Mouse (Mus musculus): ENCODE measurements around the gene Gad2. TPM values are rescaled to one million over a fixed set of nuclear protein-coding genes. Genes with fewer than 3 reads are reported as not detected.

Gad2 gene
- polyA plus RNA-seq, 1 experiment from 2014 or later: 3.6 TPM

DNA sequence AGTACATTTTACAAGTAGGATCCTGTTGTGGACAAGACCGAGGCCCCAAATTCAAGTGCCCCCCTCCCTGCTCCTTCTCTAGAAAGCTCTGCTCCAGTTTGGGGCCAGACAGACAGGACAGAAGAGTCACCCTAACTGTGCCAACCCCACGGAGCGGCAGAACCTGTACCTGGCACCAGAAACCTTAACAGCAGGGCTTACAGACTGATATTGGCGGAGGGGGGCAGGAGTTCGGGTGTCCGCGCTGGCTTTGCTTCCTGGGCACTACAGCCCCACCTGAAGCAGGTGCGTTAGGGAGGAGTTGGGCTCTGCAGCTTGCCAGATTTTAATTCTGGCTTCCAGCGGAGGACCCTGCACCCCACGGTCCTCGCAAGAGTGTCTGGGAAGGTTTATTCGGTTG, 2.6 kb upstream of the Gad2 start:
- DNase-seq (ENCODE audit: low spot score) (no peak), ATAC-seq (replicated peaks; ENCODE audit: insufficient number of reproducible peaks, low FRiP score, low TSS enrichment, low read depth) (no peak)
- no peaks in the 10 kb centered on the region for H3K9me3 ChIP-seq (replicated peaks; ENCODE audit: control insufficient read depth, low read length)
- H3K9ac ChIP-seq (replicated peaks; ENCODE audit: low read length): no peak overlapping the region
- H3K4me3 ChIP-seq (ENCODE audit: low read depth, low read length): no peak overlapping the region
- H3K4me1 ChIP-seq (ENCODE audit: control insufficient read depth, insufficient read depth, low read length): peaks cover 2% of the 10 kb centered on the region
- peaks cover 53% of the 10 kb centered on the region for H3K27me3 ChIP-seq (ENCODE audit: control insufficient read depth, insufficient read depth, low read length)
- no peaks in the 10 kb centered on the region for H3K36me3 ChIP-seq (replicated peaks; ENCODE audit: control insufficient read depth, insufficient read depth, low read depth, low read length)
- H3K27ac ChIP-seq (replicated peaks; ENCODE audit: low read depth, low read length): no peak overlapping the region
- no peak overlapping the region for H3K4me2 ChIP-seq (ENCODE audit: low read depth, low read length)
- WGBS: 1% methylated on average over 12 of the region's 12 CpGs

DNA sequence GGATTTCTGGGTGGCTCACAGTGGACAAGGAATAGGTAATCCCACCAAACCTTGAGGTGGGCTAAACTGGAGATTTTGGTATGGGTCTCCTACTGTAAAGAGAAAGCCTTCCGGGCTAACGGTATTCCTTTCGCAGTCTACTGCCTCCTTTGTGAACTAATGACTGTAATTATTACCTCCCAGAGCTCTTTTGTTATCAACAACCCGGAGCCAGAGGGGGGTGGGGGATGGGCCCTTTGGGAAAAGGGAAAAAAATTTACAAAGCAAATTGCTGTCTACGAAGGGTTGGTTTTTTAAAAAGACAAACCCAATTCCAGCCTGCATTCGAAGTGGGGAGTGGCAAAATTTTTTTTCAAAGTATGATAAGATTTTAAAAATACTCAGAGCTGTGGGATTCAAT, 2.0 kb upstream of the Gad2 start:
- 2% methylated on average over 6 of the region's 6 CpGs for WGBS
- H3K9ac ChIP-seq (replicated peaks; ENCODE audit: low read length): no peak overlapping the region
- no peaks in the 10 kb centered on the region for H3K9me3 ChIP-seq (replicated peaks; ENCODE audit: control insufficient read depth, low read length)
- H3K36me3 ChIP-seq (replicated peaks; ENCODE audit: control insufficient read depth, insufficient read depth, low read depth, low read length): no peaks in the 10 kb centered on the region
- peaks cover 2% of the 10 kb centered on the region for H3K4me1 ChIP-seq (ENCODE audit: control insufficient read depth, insufficient read depth, low read length)
- DNase-seq (ENCODE audit: low spot score) (peak; percentile 26), ATAC-seq (replicated peaks; ENCODE audit: insufficient number of reproducible peaks, low FRiP score, low TSS enrichment, low read depth) (no peak)
- no peak overlapping the region for H3K4me3 ChIP-seq (ENCODE audit: low read depth, low read length)
- H3K4me2 ChIP-seq (ENCODE audit: low read depth, low read length): no peak overlapping the region
- no peak overlapping the region for H3K27ac ChIP-seq (replicated peaks; ENCODE audit: low read depth, low read length)
- H3K27me3 ChIP-seq (ENCODE audit: control insufficient read depth, insufficient read depth, low read length): peaks cover 53% of the 10 kb centered on the region

DNA sequence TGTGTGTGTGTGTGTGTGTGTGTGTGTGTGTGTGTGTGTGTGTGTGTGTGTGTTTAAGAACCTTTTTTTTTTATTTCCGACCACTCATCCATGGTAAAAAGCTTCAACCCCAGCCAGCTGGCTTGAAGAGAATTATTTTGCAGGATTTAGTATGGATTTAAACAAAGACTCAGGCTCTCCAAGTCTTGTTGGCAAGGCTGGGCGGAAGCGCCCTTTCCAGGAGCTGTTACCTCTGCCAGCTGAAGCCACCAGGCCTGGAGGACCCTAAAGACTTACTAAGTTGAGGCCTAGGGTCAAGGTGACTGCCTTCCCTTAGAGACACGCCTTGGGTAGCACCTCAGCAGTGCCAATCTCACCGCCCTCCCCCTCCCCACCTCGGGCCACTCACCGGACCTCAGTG, 1.5 kb upstream of the Gad2 start:
- no peak for ATAC-seq (replicated peaks; ENCODE audit: insufficient number of reproducible peaks, low FRiP score, low TSS enrichment, low read depth)
- DNase-seq (ENCODE audit: low spot score): no peak
- 3% methylated on average over 7 of the region's 7 CpGs for WGBS
- no peak overlapping the region for H3K9ac ChIP-seq (replicated peaks; ENCODE audit: low read length)
- H3K27ac ChIP-seq (replicated peaks; ENCODE audit: low read depth, low read length): no peak overlapping the region
- H3K9me3 ChIP-seq (replicated peaks; ENCODE audit: control insufficient read depth, low read length): no peaks in the 10 kb centered on the region
- H3K27me3 ChIP-seq (ENCODE audit: control insufficient read depth, insufficient read depth, low read length): peaks cover 54% of the 10 kb centered on the region
- H3K4me1 ChIP-seq (ENCODE audit: control insufficient read depth, insufficient read depth, low read length): peaks cover 2% of the 10 kb centered on the region
- H3K4me3 ChIP-seq (ENCODE audit: low read depth, low read length): no peak overlapping the region
- no peaks in the 10 kb centered on the region for H3K36me3 ChIP-seq (replicated peaks; ENCODE audit: control insufficient read depth, insufficient read depth, low read depth, low read length)
- no peak overlapping the region for H3K4me2 ChIP-seq (ENCODE audit: low read depth, low read length)

DNA sequence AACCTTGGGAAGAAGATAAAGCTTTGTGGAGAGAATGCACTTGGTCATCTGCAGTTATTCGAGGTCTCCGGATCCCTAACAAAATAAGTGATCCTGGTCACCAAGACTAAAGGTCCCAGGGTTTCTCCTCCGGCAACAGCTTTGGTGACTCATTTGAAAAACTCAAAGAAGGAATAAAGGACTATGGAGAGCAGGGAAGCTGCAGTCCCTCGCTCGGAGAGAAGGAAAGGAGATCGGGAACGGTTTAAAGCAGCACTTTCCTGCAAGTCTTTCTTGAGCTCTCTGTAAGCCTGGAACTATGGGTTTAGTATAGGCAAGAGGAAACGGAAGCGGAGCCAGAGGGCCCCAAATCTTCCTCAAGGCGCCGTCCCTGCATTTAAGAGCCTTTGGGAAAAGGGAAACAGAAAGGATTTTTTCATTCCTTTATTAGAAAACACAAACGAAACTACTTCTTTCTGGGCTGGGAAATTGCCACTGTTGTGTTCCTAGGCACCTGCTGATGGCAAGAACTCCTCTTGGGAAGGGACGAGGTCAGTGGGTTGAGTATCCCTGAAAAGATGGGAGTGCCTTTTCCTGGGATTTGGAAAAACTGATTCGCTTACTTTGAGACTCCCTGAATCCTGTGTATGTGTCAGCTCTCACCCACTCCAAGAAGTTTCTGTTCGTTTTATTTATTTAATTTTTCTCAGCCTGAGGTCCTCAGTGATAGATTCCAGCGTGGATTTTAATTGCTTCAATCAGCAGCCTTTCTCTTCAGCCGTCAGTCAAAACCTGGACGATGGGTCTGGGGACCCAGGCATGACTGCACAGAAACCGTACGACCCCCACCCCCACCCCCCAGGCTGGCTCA, 802 bp upstream of the Gad2 start:
- H3K4me1 ChIP-seq (ENCODE audit: control insufficient read depth, insufficient read depth, low read length): peaks cover 2% of the 10 kb centered on the region
- DNase-seq (ENCODE audit: low spot score) (no peak), ATAC-seq (replicated peaks; ENCODE audit: insufficient number of reproducible peaks, low FRiP score, low TSS enrichment, low read depth) (no peak)
- H3K4me3 ChIP-seq (ENCODE audit: low read depth, low read length): no peak overlapping the region
- H3K27me3 ChIP-seq (ENCODE audit: control insufficient read depth, insufficient read depth, low read length): peaks cover 56% of the 10 kb centered on the region
- no peak overlapping the region; the same call in 1 of the 2 replicates for H3K4me2 ChIP-seq (ENCODE audit: low read depth, low read length)
- no peaks in the 10 kb centered on the region for H3K36me3 ChIP-seq (replicated peaks; ENCODE audit: control insufficient read depth, insufficient read depth, low read depth, low read length)
- no peaks in the 10 kb centered on the region for H3K9me3 ChIP-seq (replicated peaks; ENCODE audit: control insufficient read depth, low read length)
- H3K9ac ChIP-seq (replicated peaks; ENCODE audit: low read length): no peak overlapping the region
- H3K27ac ChIP-seq (replicated peaks; ENCODE audit: low read depth, low read length): no peak overlapping the region
- WGBS: 3% methylated on average over 20 of the region's 20 CpGs

DNA sequence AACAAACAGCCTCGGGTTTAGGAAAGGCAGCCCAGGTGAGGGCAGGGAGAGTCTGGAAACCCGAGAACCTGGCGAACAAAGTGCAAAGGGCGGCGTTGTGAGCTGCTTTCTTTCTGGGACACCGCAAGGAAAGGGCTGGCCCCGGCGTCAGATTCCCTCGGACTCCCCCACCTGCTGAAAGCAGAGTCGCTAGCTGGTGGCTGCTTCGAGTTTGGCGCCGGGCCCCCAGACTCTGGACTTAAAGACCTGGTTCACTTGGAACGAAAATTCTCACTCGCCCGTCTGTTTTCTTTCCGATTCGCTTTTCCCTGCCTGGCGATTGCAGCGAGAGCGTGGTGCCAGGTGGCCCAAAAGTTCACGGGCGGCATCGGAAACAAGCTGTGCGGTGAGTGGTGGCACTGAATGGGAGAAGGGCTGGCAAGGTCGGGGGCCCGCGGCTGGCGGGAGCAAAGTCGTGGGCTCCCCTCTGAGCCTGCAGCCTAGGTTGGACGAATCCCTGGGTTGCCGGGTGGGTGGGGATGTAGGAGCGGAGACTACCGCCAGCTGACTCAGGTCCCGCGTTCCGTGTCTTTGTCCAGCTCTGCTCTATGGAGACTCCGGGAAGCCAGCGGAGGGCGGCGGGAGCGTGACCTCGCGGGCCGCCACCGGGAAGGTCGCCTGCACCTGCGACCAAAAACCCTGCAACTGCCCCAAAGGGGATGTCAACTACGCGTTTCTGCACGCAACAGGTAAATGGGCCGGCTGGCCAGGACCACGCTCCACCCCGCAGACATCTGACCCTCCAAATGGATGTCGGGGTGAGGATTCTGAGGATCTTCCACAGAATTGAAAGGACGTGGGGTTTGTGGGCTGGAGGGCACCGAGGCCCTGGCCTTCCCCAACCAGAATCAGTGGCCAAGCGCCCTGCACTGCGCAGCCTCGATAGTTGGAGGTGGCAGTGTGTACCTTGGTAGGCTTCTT, 1.4 kb downstream of the Gad2 start:
- peak overlapping the region; percentile 26 for H3K4me3 ChIP-seq (ENCODE audit: low read depth, low read length)
- no peaks in the 10 kb centered on the region for H3K36me3 ChIP-seq (replicated peaks; ENCODE audit: control insufficient read depth, insufficient read depth, low read depth, low read length)
- no peaks in the 10 kb centered on the region for H3K9me3 ChIP-seq (replicated peaks; ENCODE audit: control insufficient read depth, low read length)
- peaks cover 65% of the 10 kb centered on the region for H3K27me3 ChIP-seq (ENCODE audit: control insufficient read depth, insufficient read depth, low read length)
- peak overlapping the region; percentile 13 for H3K4me2 ChIP-seq (ENCODE audit: low read depth, low read length)
- H3K9ac ChIP-seq (replicated peaks; ENCODE audit: low read length): peak overlapping the region; percentile 29
- ATAC-seq (replicated peaks; ENCODE audit: insufficient number of reproducible peaks, low FRiP score, low TSS enrichment, low read depth) (no peak), DNase-seq (ENCODE audit: low spot score) (peak; percentile 15)
- H3K27ac ChIP-seq (replicated peaks; ENCODE audit: low read depth, low read length): no peak overlapping the region
- peaks cover 2% of the 10 kb centered on the region for H3K4me1 ChIP-seq (ENCODE audit: control insufficient read depth, insufficient read depth, low read length)
- under 1% methylated on average over 60 of the region's 60 CpGs for WGBS

DNA sequence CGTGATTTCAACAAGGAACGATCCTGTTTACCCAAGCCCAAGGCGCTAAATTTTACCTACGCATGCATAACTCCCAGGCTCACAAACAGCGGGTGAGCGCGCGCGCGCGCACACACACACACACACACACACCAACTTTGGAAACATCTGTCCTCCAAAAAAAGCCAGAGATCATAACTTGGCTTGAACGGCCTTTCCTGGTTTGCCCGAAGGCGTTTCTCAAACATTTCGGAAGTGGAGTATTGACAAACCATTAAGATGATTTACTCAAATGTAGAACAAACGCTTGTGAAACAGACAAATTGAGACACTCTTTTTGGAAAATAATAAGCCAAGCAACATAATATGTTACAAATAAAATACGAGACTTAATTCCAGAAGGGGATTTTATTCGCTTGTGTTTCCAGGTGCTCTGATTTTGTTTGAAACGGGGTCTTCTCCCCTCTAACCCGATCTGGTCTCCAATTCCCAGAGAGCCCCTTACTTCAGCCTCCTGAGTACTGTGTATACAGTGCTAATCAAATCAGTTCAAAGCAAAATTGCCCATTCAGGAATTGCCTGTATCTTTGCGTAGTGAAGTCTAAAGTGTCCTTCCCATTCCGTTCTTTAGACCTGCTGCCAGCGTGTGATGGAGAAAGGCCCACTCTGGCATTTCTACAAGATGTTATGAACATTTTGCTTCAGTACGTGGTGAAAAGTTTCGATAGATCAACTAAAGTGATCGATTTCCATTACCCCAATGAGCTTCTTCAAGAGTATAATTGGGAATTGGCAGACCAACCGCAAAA, 2.4 kb downstream of the Gad2 start:
- H3K27me3 ChIP-seq (ENCODE audit: control insufficient read depth, insufficient read depth, low read length): peaks cover 58% of the 10 kb centered on the region
- H3K4me3 ChIP-seq (ENCODE audit: low read depth, low read length): no peak overlapping the region
- H3K4me1 ChIP-seq (ENCODE audit: control insufficient read depth, insufficient read depth, low read length): peaks cover 2% of the 10 kb centered on the region
- no peak overlapping the region for H3K27ac ChIP-seq (replicated peaks; ENCODE audit: low read depth, low read length)
- ATAC-seq (replicated peaks; ENCODE audit: insufficient number of reproducible peaks, low FRiP score, low TSS enrichment, low read depth) (no peak), DNase-seq (ENCODE audit: low spot score) (no peak)
- no peaks in the 10 kb centered on the region for H3K36me3 ChIP-seq (replicated peaks; ENCODE audit: control insufficient read depth, insufficient read depth, low read depth, low read length)
- no peaks in the 10 kb centered on the region for H3K9me3 ChIP-seq (replicated peaks; ENCODE audit: control insufficient read depth, low read length)
- WGBS: 4% methylated on average over 27 of the region's 27 CpGs
- no peak overlapping the region for H3K9ac ChIP-seq (replicated peaks; ENCODE audit: low read length)
- no peak overlapping the region for H3K4me2 ChIP-seq (ENCODE audit: low read depth, low read length)

DNA sequence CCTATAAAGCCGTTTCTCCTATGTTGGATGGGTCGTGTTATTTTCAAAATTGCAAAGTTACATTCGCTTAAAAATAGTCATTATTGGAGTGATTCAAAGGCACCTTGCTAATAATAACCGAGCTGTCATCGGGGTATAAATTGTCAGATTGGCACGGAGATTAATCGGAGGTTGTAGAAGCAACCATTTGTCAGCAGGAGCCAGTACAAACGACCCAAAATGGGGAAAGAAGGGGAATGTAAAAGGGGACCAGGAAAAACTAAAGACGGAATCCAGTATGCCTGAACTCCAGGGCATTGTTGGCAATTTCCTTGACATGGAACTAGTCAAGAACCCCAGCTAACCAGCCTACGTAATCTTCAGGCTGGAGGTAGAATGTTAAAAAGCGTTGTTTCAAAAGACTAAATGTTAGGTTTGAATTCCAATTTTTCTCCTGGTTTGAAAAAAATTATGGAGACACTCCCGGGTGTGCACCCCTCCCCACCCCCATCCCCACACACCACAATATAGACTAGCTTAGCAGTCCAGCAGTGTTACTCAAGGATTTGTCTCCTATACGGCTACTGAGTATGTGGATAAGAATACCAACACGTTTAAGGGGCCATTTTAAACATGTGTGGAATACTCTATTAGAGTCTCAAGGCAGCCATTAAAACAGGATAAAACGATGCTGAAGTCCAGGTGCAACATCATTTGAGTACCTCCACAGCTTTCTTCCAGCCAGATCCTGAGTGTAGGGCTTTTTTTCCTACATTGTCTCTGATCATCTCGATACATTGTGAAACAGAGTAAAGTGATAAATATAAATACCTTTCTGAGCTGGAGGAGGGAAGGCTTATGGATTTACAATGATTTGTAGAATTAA, 3.3 kb downstream of the Gad2 start:
- Histone ChIP-seq H3K4me3 (ENCODE audit: low read depth, low read length) (no peak overlapping the region), H3K4me2 (ENCODE audit: low read depth, low read length) (no peak overlapping the region), H3K9ac (replicated peaks; ENCODE audit: low read length) (no peak overlapping the region), H3K9me3 (replicated peaks; ENCODE audit: control insufficient read depth, low read length) (no peaks in the 10 kb centered on the region), H3K4me1 (ENCODE audit: control insufficient read depth, insufficient read depth, low read length) (peaks cover 2% of the 10 kb centered on the region), H3K27me3 (ENCODE audit: control insufficient read depth, insufficient read depth, low read length) (peaks cover 51% of the 10 kb centered on the region), H3K27ac (replicated peaks; ENCODE audit: low read depth, low read length) (no peak overlapping the region), H3K36me3 (replicated peaks; ENCODE audit: control insufficient read depth, insufficient read depth, low read depth, low read length) (no peaks in the 10 kb centered on the region)
- 8% methylated on average over 16 of the region's 16 CpGs for WGBS
- ATAC-seq (replicated peaks; ENCODE audit: insufficient number of reproducible peaks, low FRiP score, low TSS enrichment, low read depth): no peak
- DNase-seq (ENCODE audit: low spot score): no peak

All from embryonic facial prominence, embryonic 11.5 days (tissue).